Mouse (Mus musculus) stomach, postnatal 0 days (tissue): ENCODE data around the gene Tbc1d4. TPM values are rescaled to one million over a fixed set of nuclear protein-coding genes. Genes with fewer than 3 reads are reported as not detected.
"Not testable (repeated sequence)": the region's sequence is repeated elsewhere in the genome, so short reads cannot be mapped to it uniquely, and the experiment has no call there.

Experiments used
- ATAC-seq: fragments of 200-750 bp; cut with Nextera tagmentation; 2 replicates; pipeline ENCODE4 v1.8.0; 2017; ENCODE audit not compliant: low FRiP score, low TSS enrichment
- DNase-seq: peaks from one replicate; pipeline ENCODE4 v3.0.0-alpha.2; 2016; ENCODE audit warnings: low spot score
- H3K27ac ChIP-seq: fragments of 300-500 bp; sonication (generic); replicated peaks from 2 replicates; pipeline ENCODE4 v1.5.1; 2014; ENCODE audit warnings: mild to moderate bottlenecking, control low read depth
- H3K27me3 ChIP-seq: fragments of 300-500 bp; sonication (generic); 2 replicates; pipeline ENCODE4 v1.6.1; 2014; ENCODE audit warnings: low read length; ENCODE audit not compliant: control insufficient read depth, insufficient read depth
- H3K36me3 ChIP-seq: fragments of 300-500 bp; sonication (generic); 2 replicates; pipeline ENCODE4 v1.6.1; 2014; ENCODE audit warnings: low read length, mixed read lengths; ENCODE audit not compliant: control insufficient read depth, insufficient read depth
- H3K4me1 ChIP-seq: fragments of 300-500 bp; sonication (generic); replicated peaks from 2 replicates; pipeline ENCODE4 v1.6.1; 2014; ENCODE audit warnings: antibody characterized with exemption; ENCODE audit not compliant: control insufficient read depth, insufficient read depth
- H3K4me2 ChIP-seq: fragments of 300-500 bp; sonication (generic); replicated peaks from 2 replicates; pipeline ENCODE4 v1.6.1; 2014; ENCODE audit warnings: low read depth, mild to moderate bottlenecking, control low read depth, moderate library complexity
- H3K4me3 ChIP-seq: fragments of 300-500 bp; sonication (generic); 2 replicates; pipeline ENCODE4 v1.5.1; 2014; ENCODE audit warnings: low read depth, low read length, control low read depth
- H3K9ac ChIP-seq: fragments of 300-500 bp; sonication (generic); 2 replicates; pipeline ENCODE4 v1.6.1; 2014; ENCODE audit warnings: mild to moderate bottlenecking, low read length, control low read depth, mixed read lengths
- H3K9me3 ChIP-seq: fragments of 300-500 bp; sonication (generic); 2 replicates; pipeline ENCODE4 v1.6.1; 2016; ENCODE audit warnings: low read length; ENCODE audit not compliant: control insufficient read depth
- CTCF ChIP-seq: IDR thresholded peaks from 2 replicates; pipeline ENCODE4 v1.5.1; 2016; ENCODE audit warnings: antibody characterized with exemption, low read depth, mild to moderate bottlenecking, moderate library complexity
- EP300 ChIP-seq: optimal IDR thresholded peaks from 2 replicates; pipeline ENCODE3; 2016; ENCODE audit warnings: antibody characterized with exemption
- WGBS: fragments of 180-500 bp; shearing (Covaris S2); extraction: QIAGEN DNeasy Blood & Tissue Kit; methylation state at CpG from one replicate; pipeline ENCODE4 v1.1.7; 2014; 5-methylcytosine and 5-hydroxymethylcytosine counted together
- polyA plus RNA-seq: library from polyadenylated mRNA; unstranded; fragments of >200 nt; fragmentation: Nextera tagmentation; extraction: Ambion mirVana; gene quantifications from 2 replicates; pipeline ENCODE4 v1.2.1, GENCODE M21; 2015

Tbc1d4 gene
- polyA plus RNA-seq, 1 experiment from 2014 or later: 3.9 TPM

DNA sequence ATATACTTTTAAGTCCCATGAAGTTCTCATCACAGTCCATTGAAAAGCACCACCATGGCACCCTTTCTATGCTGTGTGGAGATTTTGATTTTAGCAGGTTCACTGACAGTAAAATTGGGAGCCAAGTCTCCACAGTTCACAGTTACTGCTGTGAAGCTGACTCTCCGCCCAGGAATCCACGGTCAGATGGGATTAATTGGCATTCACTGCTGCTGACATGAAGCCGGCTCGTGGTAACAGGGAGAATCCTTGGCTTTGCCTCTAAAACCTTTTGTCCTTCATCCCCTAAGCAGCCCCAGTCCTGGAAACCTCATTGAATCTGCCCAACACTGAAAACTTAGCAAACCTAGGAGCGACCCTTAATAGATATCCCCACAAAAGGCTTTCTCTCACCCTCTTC, 17.9 kb downstream of the Tbc1d4 start:
- H3K27ac ChIP-seq: no peak overlapping the region
- no peaks in the 10 kb centered on the region for H3K27me3 ChIP-seq
- TF ChIP-seq CTCF (no peak), EP300 (no peak)
- H3K9me3 ChIP-seq: no peaks in the 10 kb centered on the region
- DNase-seq (no peak), ATAC-seq (no peak)
- H3K36me3 ChIP-seq: no peaks in the 10 kb centered on the region
- no peak overlapping the region for H3K4me3 ChIP-seq
- no peak overlapping the region for H3K4me2 ChIP-seq
- no peaks in the 10 kb centered on the region for H3K4me1 ChIP-seq
- WGBS: 83% methylated on average over 5 of the region's 5 CpGs
- H3K9ac ChIP-seq: no peak overlapping the region

DNA sequence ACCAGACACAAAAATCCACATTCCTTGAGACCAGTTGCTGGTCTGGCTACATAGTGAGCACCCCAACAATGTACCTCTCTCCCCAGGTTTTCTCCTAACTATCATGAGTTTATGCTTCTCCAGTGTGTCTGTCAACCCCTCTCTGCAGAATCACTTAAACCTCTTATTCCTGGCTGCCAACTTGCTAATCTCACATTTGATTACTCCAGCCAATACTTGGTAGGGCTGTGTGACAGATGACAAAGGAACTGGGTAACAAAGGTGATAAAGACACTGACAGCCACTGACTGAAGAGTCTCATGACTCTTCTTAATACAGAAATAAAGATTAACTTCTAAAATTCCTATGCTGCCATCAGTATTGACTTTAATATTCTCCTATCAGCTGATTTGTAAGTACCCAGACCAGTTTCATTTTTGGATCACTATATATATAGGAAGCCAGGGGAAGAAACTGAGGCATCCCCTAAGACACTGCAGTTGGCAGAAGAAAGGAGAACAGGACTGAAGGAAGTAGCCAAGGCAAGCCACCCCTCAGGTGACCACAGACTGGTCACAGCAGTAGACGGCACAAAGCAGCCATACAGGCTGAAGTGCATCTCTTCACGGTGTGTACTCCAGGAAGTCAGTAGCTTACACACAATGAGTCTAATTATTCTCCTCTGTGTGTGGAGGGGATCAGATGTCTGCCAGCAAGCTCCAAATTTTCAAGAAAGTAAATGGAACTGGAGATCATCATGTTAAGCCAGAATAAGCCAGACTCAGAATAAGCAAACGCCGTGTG, 20.6 kb downstream of the Tbc1d4 start:
- H3K4me3 ChIP-seq, H3K27me3 ChIP-seq, ATAC-seq, H3K4me2 ChIP-seq, H3K9ac ChIP-seq, H3K4me1 ChIP-seq, H3K9me3 ChIP-seq, H3K27ac ChIP-seq, H3K36me3 ChIP-seq, DNase-seq: not testable (repeated sequence)
- WGBS: 52% methylated on average over 2 of the region's 4 CpGs

DNA sequence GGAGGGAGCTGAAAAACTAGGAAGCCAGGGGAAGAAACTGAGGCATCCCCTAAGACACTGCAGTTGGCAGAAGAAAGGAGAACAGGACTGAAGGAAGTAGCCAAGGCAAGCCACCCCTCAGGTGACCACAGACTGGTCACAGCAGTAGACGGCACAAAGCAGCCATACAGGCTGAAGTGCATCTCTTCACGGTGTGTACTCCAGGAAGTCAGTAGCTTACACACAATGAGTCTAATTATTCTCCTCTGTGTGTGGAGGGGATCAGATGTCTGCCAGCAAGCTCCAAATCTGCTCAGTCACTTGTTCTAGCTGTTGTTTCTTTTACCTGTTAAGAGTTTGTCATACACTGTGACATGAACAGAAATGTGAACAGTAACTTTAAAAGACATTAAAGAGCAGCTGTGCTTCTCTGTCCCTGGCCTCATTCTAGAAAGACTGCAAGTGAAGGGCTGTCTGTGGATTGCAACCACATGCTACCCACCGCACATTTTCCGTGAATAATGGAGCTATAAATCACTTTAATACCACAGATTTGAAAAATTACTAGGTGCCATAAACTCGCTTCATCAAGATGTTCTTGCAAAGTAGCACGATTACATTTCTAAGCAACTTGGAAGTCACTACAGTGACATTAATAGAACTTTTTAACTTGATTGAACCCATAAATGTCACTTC, 21.5 kb downstream of the Tbc1d4 start:
- not testable (repeated sequence) for H3K36me3 ChIP-seq, H3K27ac ChIP-seq, DNase-seq, H3K27me3 ChIP-seq, H3K4me3 ChIP-seq, H3K9ac ChIP-seq, H3K4me1 ChIP-seq, ATAC-seq, H3K9me3 ChIP-seq, H3K4me2 ChIP-seq
- 58% methylated on average over 4 of the region's 6 CpGs for WGBS

DNA sequence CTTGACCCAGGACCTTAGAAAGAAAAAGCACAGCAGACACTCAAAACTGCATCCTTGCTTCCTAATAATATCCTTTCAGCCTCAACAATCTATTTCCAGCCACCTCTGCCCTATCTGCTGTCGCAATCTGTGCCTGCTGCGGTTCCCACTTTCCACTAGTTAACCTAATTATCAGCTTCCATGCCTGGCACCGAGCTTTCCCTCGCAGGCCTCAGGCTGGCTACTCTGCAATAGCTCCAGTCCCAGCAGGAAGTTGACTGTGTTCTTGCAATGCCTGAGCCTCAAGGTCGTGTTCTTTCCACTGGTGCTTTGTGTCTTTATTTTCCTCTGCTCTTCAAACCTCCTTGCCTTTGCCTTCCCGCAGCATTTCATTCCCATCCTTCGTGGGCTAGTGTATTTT, 22.9 kb downstream of the Tbc1d4 start:
- DNase-seq: no peak
- H3K27ac ChIP-seq: no peak overlapping the region

DNA sequence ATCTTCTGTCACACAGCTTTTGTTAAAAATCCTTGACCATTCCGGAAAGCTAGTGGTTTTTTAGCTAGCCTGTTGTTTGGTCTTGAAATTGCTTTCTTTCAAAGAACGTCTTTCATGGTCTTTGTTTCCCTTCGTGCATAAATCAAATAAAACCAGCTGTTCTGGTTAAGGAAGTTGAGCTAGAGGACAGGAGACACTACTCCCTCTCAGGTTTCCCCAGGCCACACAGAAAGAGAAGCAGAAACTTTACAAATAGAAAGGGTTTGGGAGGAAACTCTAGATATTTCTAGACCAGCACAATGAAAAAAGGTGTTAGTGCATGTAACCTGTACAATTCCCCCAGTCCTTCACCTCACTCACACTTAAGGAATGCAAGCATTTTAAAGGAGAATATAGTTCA, 33.3 kb downstream of the Tbc1d4 start:
- Histone ChIP-seq H3K27me3 (no peaks in the 10 kb centered on the region), H3K4me2 (no peak overlapping the region), H3K9ac (no peak overlapping the region), H3K36me3 (no peaks in the 10 kb centered on the region), H3K4me3 (no peak overlapping the region), H3K9me3 (no peaks in the 10 kb centered on the region), H3K4me1 (no peaks in the 10 kb centered on the region), H3K27ac (no peak overlapping the region)
- DNase-seq (no peak), ATAC-seq (no peak)
- no peak for TF ChIP-seq EP300
- TF ChIP-seq CTCF: no peak
- 7% methylated on average over 3 of the region's 3 CpGs for WGBS

More for the DNA sequence above, 22.9 kb downstream of the Tbc1d4 start:
- Histone ChIP-seq H3K4me3 (no peak overlapping the region), H3K36me3 (no peaks in the 10 kb centered on the region), H3K4me1 (no peaks in the 10 kb centered on the region), H3K27me3 (no peaks in the 10 kb centered on the region), H3K4me2 (no peak overlapping the region), H3K9ac (no peak overlapping the region), H3K9me3 (no peaks in the 10 kb centered on the region)
- 63% methylated on average over 7 of the region's 7 CpGs for WGBS
- no peak for TF ChIP-seq EP300
- TF ChIP-seq CTCF: no peak
- no peak for ATAC-seq

DNA sequence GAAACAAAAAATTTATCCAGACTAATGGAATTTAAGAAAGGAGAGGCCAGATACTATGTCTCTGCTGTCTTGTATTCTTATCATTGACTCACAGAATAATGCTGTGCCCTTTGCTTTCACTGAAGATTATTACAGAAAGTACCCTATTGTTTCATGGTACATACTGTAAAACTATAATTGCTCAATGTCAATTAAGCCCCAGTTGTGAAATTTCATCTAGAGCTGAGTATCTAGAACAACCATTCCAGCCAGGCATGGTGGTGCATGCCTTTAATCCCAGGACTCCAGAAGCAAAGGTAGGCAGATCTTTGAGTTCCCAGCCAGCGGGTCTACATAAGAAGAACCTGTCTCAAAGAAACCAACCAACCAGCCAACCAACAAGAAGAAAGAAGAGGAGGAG, 34.5 kb downstream of the Tbc1d4 start:
- 87% methylated on average over 1 of the region's 1 CpGs for WGBS
- no peaks in the 10 kb centered on the region for H3K9me3 ChIP-seq
- TF ChIP-seq CTCF (no peak), EP300 (no peak)

More for the DNA sequence above, 34.5 kb downstream of the Tbc1d4 start:
- DNase-seq (no peak), ATAC-seq (no peak)
- no peak overlapping the region for H3K9ac ChIP-seq
- no peaks in the 10 kb centered on the region for H3K27me3 ChIP-seq
- no peaks in the 10 kb centered on the region for H3K4me1 ChIP-seq
- H3K4me3 ChIP-seq: no peak overlapping the region
- no peak overlapping the region for H3K27ac ChIP-seq
- H3K4me2 ChIP-seq: no peak overlapping the region
- no peaks in the 10 kb centered on the region for H3K36me3 ChIP-seq
